Mouse (Mus musculus) lung, postnatal 0 days (tissue): ENCODE data around the gene Gtf3c5. TPM values are rescaled to one million over a fixed set of nuclear protein-coding genes. Genes with fewer than 3 reads are reported as not detected.

Experiments
- ATAC-seq: fragments of 200-750 bp; cut with Nextera tagmentation; 2 replicates; pipeline ENCODE4 v1.8.0; 2017; ENCODE audit warnings: moderate library complexity
- DNase-seq: peaks from one replicate; pipeline ENCODE4 v3.0.0-alpha.2; 2016; ENCODE audit warnings: low spot score
- H3K27ac ChIP-seq: fragments of 300-500 bp; sonication (generic); 2 replicates; pipeline ENCODE4 v1.5.1; 2014; ENCODE audit warnings: antibody characterized with exemption, mild to moderate bottlenecking, low read length, mixed read lengths
- H3K27me3 ChIP-seq: fragments of 300-500 bp; sonication (generic); replicated peaks from 2 replicates; pipeline ENCODE4 v1.6.1; 2014; ENCODE audit warnings: low read length, mixed read lengths; ENCODE audit not compliant: insufficient read depth
- H3K36me3 ChIP-seq: fragments of 300-500 bp; sonication (generic); 2 replicates; pipeline ENCODE4 v1.6.1; 2014; ENCODE audit warnings: low read length, mixed read lengths; ENCODE audit not compliant: insufficient read depth
- H3K4me1 ChIP-seq: fragments of 300-500 bp; sonication (generic); 2 replicates; pipeline ENCODE4 v1.6.1; 2014; ENCODE audit warnings: antibody characterized with exemption, low read depth, low read length, mixed read lengths; ENCODE audit not compliant: insufficient read depth
- H3K4me2 ChIP-seq: fragments of 300-500 bp; sonication (generic); replicated peaks from 2 replicates; pipeline ENCODE4 v1.6.1; 2014; ENCODE audit warnings: low read depth, mild to moderate bottlenecking, low read length, moderate library complexity, mixed read lengths
- H3K4me3 ChIP-seq: fragments of 300-500 bp; sonication (generic); 2 replicates; pipeline ENCODE4 v1.5.1; 2014; ENCODE audit warnings: low read depth, low read length
- H3K9ac ChIP-seq: fragments of 300-500 bp; sonication (generic); replicated peaks from 2 replicates; pipeline ENCODE4 v1.6.1; 2014; ENCODE audit warnings: low read depth, mild to moderate bottlenecking
- H3K9me3 ChIP-seq: fragments of 300-500 bp; sonication (generic); 2 replicates; pipeline ENCODE4 v1.6.1; 2016; ENCODE audit warnings: low read length, mixed read lengths
- CTCF ChIP-seq: IDR thresholded peaks from 2 replicates; pipeline ENCODE4 v1.5.1; 2016; ENCODE audit warnings: antibody characterized with exemption, mild to moderate bottlenecking
- EP300 ChIP-seq: IDR thresholded peaks from 2 replicates; pipeline ENCODE4 v1.6.1; 2016; ENCODE audit warnings: antibody characterized with exemption, mild to moderate bottlenecking, control low read depth
- WGBS: fragments of 180-500 bp; shearing (Covaris S2); extraction: QIAGEN DNeasy Blood & Tissue Kit; methylation state at CpG from one replicate; pipeline ENCODE4 v1.1.7; 2014; 5-methylcytosine and 5-hydroxymethylcytosine counted together
- polyA plus RNA-seq: library from polyadenylated mRNA; unstranded; fragments of >200 nt; fragmentation: Nextera tagmentation; extraction: Ambion mirVana; gene quantifications from 2 replicates; pipeline ENCODE4 v1.2.1, GENCODE M21; 2015

The Gtf3c5 gene
- polyA plus RNA-seq, 1 experiment from 2014 or later, result 15.8 TPM

- WGBS, result 69% methylated on average over 6 of the region's 7 CpGs
- no peak overlapping the region for H3K9ac ChIP-seq
- ATAC-seq (no peak), DNase-seq (no peak)
- H3K4me3 ChIP-seq, result no peak overlapping the region
- no peaks in the 10 kb centered on the region for H3K36me3 ChIP-seq
- no peaks in the 10 kb centered on the region for H3K4me1 ChIP-seq
- no peak overlapping the region for H3K27ac ChIP-seq
- H3K4me2 ChIP-seq, result no peak overlapping the region
- H3K27me3 ChIP-seq, result no peaks in the 10 kb centered on the region
- H3K9me3 ChIP-seq, result no peaks in the 10 kb centered on the region
- TF ChIP-seq CTCF (no peak), EP300 (no peak)
Measured at GRCm38 (mm10) chr2:28597733-28598547, 14.4 kb upstream of the Gtf3c5 start.

GRCm38 (mm10) chr2:28596998-28597397, 13.4 kb upstream of the Gtf3c5 start:
- Histone ChIP-seq H3K36me3 (no peaks in the 10 kb centered on the region), H3K9me3 (no peaks in the 10 kb centered on the region), H3K27ac (no peak overlapping the region), H3K4me2 (no peak overlapping the region), H3K27me3 (no peaks in the 10 kb centered on the region), H3K9ac (no peak overlapping the region), H3K4me1 (no peaks in the 10 kb centered on the region), H3K4me3 (no peak overlapping the region)
- WGBS, result 88% methylated on average over 7 of the region's 7 CpGs
- TF ChIP-seq CTCF, result peak; percentile 43
- no peak for TF ChIP-seq EP300
- no peak for ATAC-seq
- DNase-seq, result no peak

DNA sequence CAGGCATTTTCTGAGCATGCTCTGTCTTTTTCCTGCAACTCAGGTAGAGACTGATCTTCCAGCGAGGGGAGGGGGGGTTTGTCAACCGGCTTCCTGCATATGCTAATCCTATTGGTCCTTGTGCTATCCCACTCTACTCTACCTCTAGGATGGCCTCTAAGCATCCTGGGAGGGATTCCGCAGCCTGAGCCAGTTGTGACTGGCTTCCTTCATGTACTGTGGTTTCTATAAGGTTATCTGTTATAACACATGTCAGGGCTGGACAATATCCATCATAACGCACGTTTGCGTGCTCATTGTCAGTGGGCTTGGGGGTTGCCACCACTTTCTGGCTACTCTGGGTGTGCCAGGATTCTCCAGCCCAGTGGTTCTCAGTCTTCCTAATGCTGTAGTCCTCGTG, 12.5 kb upstream of the Gtf3c5 start:
- no peaks in the 10 kb centered on the region for H3K4me1 ChIP-seq
- no peaks in the 10 kb centered on the region for H3K27me3 ChIP-seq
- 63% methylated on average over 7 of the region's 7 CpGs for WGBS
- H3K4me2 ChIP-seq, result no peak overlapping the region
- H3K9me3 ChIP-seq, result no peaks in the 10 kb centered on the region
- H3K36me3 ChIP-seq, result no peaks in the 10 kb centered on the region
- H3K9ac ChIP-seq, result no peak overlapping the region
- no peak for DNase-seq
- no peak for ATAC-seq
- TF ChIP-seq CTCF (no peak), EP300 (no peak)
- H3K4me3 ChIP-seq, result no peak overlapping the region
- H3K27ac ChIP-seq, result no peak overlapping the region

GRCm38 (mm10) chr2:28592809-28593208, 9.3 kb upstream of the Gtf3c5 start:
- no peak for TF ChIP-seq EP300
- peak; percentile 91 for TF ChIP-seq CTCF
- Histone ChIP-seq H3K9me3 (no peaks in the 10 kb centered on the region), H3K27ac (no peak overlapping the region), H3K4me1 (no peaks in the 10 kb centered on the region), H3K4me2 (no peak overlapping the region), H3K4me3 (no peak overlapping the region), H3K36me3 (no peaks in the 10 kb centered on the region), H3K27me3 (no peaks in the 10 kb centered on the region), H3K9ac (no peak overlapping the region)
- 7% methylated on average over 15 of the region's 15 CpGs for WGBS
- ATAC-seq, result no peak; the same call in 1 of the 2 replicates
- DNase-seq, result peak; percentile 82

- H3K4me2 ChIP-seq, result no peak overlapping the region
- no peak overlapping the region for H3K9ac ChIP-seq
- TF ChIP-seq CTCF (no peak), EP300 (no peak)
- ATAC-seq (no peak), DNase-seq (peak; percentile 25)
- H3K4me3 ChIP-seq, result no peak overlapping the region
- WGBS, result 53% methylated on average over 2 of the region's 2 CpGs
- H3K27ac ChIP-seq, result no peak overlapping the region
- H3K4me1 ChIP-seq, result no peaks in the 10 kb centered on the region
- H3K9me3 ChIP-seq, result no peaks in the 10 kb centered on the region
- no peaks in the 10 kb centered on the region for H3K36me3 ChIP-seq
- no peaks in the 10 kb centered on the region for H3K27me3 ChIP-seq
Measured at GRCm38 (mm10) chr2:28591479-28591878, 7.9 kb upstream of the Gtf3c5 start.

- Histone ChIP-seq H3K27me3 (no peaks in the 10 kb centered on the region), H3K9ac (no peak overlapping the region), H3K27ac (no peak overlapping the region), H3K4me1 (no peaks in the 10 kb centered on the region), H3K4me2 (no peak overlapping the region), H3K36me3 (no peaks in the 10 kb centered on the region), H3K4me3 (no peak overlapping the region), H3K9me3 (no peaks in the 10 kb centered on the region)
- WGBS, result 17% methylated on average over 1 of the region's 1 CpGs
- TF ChIP-seq EP300, result no peak
- no peak for TF ChIP-seq CTCF
- DNase-seq (no peak), ATAC-seq (no peak)
Measured at GRCm38 (mm10) chr2:28588574-28588973, 5.0 kb upstream of the Gtf3c5 start.
